Mouse (Mus musculus): Measurements from ENCODE around the gene Adgrg5. TPM values are rescaled to one million over a fixed set of nuclear protein-coding genes. Genes with fewer than 3 reads are reported as not detected.

The Adgrg5 gene
- polyA plus RNA-seq, 1 experiment from 2014 or later = 1.5 TPM

- Histone ChIP-seq H3K27me3 (replicated peaks; ENCODE audit: control insufficient read depth, insufficient read depth, low read length) (no peaks in the 10 kb centered on the region), H3K36me3 (ENCODE audit: control insufficient read depth, insufficient read depth) (no peaks in the 10 kb centered on the region), H3K4me3 (ENCODE audit: low read depth, low read length) (no peak overlapping the region), H3K27ac (ENCODE audit: low read depth, low read length) (no peak overlapping the region), H3K4me1 (replicated peaks; ENCODE audit: control insufficient read depth, insufficient read depth, low read length) (0 out of 2 replicates have a peak, but pooled peaks cover 2% of the 10 kb centered on the region), H3K4me2 (replicated peaks; ENCODE audit: low read depth) (no peak overlapping the region), H3K9ac (ENCODE audit: low read depth, low read length) (no peak overlapping the region), H3K9me3 (ENCODE audit: control insufficient read depth) (no peaks in the 10 kb centered on the region)
- ATAC-seq = no peak; the same call in 1 of the 2 replicates
- TF ChIP-seq CTCF (IDR thresholded peaks at IDR 0.05; ENCODE audit: low read depth) = no peak
- WGBS = 55% methylated on average over 7 of the region's 7 CpGs
Measured at GRCm38 (mm10) chr8:94954368-94954737, 30.9 kb downstream of the Adgrg5 start.

GRCm38 (mm10) chr8:94954921-94955758, 31.6 kb downstream of the Adgrg5 start:
- Histone ChIP-seq H3K27ac (ENCODE audit: low read depth, low read length) (no peak overlapping the region), H3K4me2 (replicated peaks; ENCODE audit: low read depth) (no peak overlapping the region; the same call in 1 of the 2 replicates), H3K4me3 (ENCODE audit: low read depth, low read length) (no peak overlapping the region), H3K27me3 (replicated peaks; ENCODE audit: control insufficient read depth, insufficient read depth, low read length) (no peaks in the 10 kb centered on the region), H3K9ac (ENCODE audit: low read depth, low read length) (no peak overlapping the region), H3K4me1 (replicated peaks; ENCODE audit: control insufficient read depth, insufficient read depth, low read length) (0 out of 2 replicates have a peak, but pooled peaks cover 2% of the 10 kb centered on the region), H3K9me3 (ENCODE audit: control insufficient read depth) (no peaks in the 10 kb centered on the region), H3K36me3 (ENCODE audit: control insufficient read depth, insufficient read depth) (no peaks in the 10 kb centered on the region)
- TF ChIP-seq CTCF (IDR thresholded peaks at IDR 0.05; ENCODE audit: low read depth) = peak; percentile 79
- WGBS = 9% methylated on average over 9 of the region's 9 CpGs
- peak; percentile 57 for ATAC-seq

GRCm38 (mm10) chr8:94956078-94956574, 32.6 kb downstream of the Adgrg5 start:
- no peaks in the 10 kb centered on the region for H3K27me3 ChIP-seq (replicated peaks; ENCODE audit: control insufficient read depth, insufficient read depth, low read length)
- WGBS = 87% methylated on average over 1 of the region's 1 CpGs
- H3K4me1 ChIP-seq (replicated peaks; ENCODE audit: control insufficient read depth, insufficient read depth, low read length) = 0 out of 2 replicates have a peak, but pooled peaks cover 2% of the 10 kb centered on the region
- no peaks in the 10 kb centered on the region for H3K36me3 ChIP-seq (ENCODE audit: control insufficient read depth, insufficient read depth)
- H3K4me3 ChIP-seq (ENCODE audit: low read depth, low read length) = no peak overlapping the region
- no peaks in the 10 kb centered on the region for H3K9me3 ChIP-seq (ENCODE audit: control insufficient read depth)
- H3K4me2 ChIP-seq (replicated peaks; ENCODE audit: low read depth) = no peak overlapping the region
- H3K9ac ChIP-seq (ENCODE audit: low read depth, low read length) = no peak overlapping the region
- ATAC-seq = no peak
- no peak overlapping the region for H3K27ac ChIP-seq (ENCODE audit: low read depth, low read length)
- TF ChIP-seq CTCF (IDR thresholded peaks at IDR 0.05; ENCODE audit: low read depth) = no peak

GRCm38 (mm10) chr8:94962201-94962600, 38.7 kb downstream of the Adgrg5 start:
- H3K4me3 ChIP-seq (ENCODE audit: low read depth, low read length) = no peak overlapping the region
- 57% methylated on average over 1 of the region's 1 CpGs for WGBS
- no peaks in the 10 kb centered on the region for H3K36me3 ChIP-seq (ENCODE audit: control insufficient read depth, insufficient read depth)
- peaks cover 5% of the 10 kb centered on the region; the same call in 1 of the 2 replicates for H3K4me1 ChIP-seq (replicated peaks; ENCODE audit: control insufficient read depth, insufficient read depth, low read length)
- H3K27ac ChIP-seq (ENCODE audit: low read depth, low read length) = no peak overlapping the region
- no peak for TF ChIP-seq CTCF (IDR thresholded peaks at IDR 0.05; ENCODE audit: low read depth)
- no peak overlapping the region for H3K4me2 ChIP-seq (replicated peaks; ENCODE audit: low read depth)
- peak; percentile 57; the same call in 1 of the 2 replicates for ATAC-seq
- H3K9ac ChIP-seq (ENCODE audit: low read depth, low read length) = no peak overlapping the region
- H3K9me3 ChIP-seq (ENCODE audit: control insufficient read depth) = no peaks in the 10 kb centered on the region
- H3K27me3 ChIP-seq (replicated peaks; ENCODE audit: control insufficient read depth, insufficient read depth, low read length) = no peaks in the 10 kb centered on the region

- Histone ChIP-seq H3K36me3 (ENCODE audit: control insufficient read depth, insufficient read depth) (no peaks in the 10 kb centered on the region), H3K27me3 (replicated peaks; ENCODE audit: control insufficient read depth, insufficient read depth, low read length) (no peaks in the 10 kb centered on the region), H3K9me3 (ENCODE audit: control insufficient read depth) (no peaks in the 10 kb centered on the region), H3K4me2 (replicated peaks; ENCODE audit: low read depth) (no peak overlapping the region), H3K4me3 (ENCODE audit: low read depth, low read length) (no peak overlapping the region), H3K4me1 (replicated peaks; ENCODE audit: control insufficient read depth, insufficient read depth, low read length) (peaks cover 7% of the 10 kb centered on the region; the same call in 1 of the 2 replicates), H3K9ac (ENCODE audit: low read depth, low read length) (no peak overlapping the region), H3K27ac (ENCODE audit: low read depth, low read length) (no peak overlapping the region)
- ATAC-seq = no peak
- 26% methylated on average over 10 of the region's 10 CpGs for WGBS
- TF ChIP-seq CTCF (IDR thresholded peaks at IDR 0.05; ENCODE audit: low read depth) = no peak
Measured at GRCm38 (mm10) chr8:94964828-94965227, 41.3 kb downstream of the Adgrg5 start.

- peak overlapping the region; percentile 78 for H3K27ac ChIP-seq (ENCODE audit: low read depth, low read length)
Measured at GRCm38 (mm10) chr8:94966578-94966977, 43.1 kb downstream of the Adgrg5 start.

More at GRCm38 (mm10) chr8:94966578-94966977, 43.1 kb downstream of the Adgrg5 start:
- 20% methylated on average over 7 of the region's 7 CpGs for WGBS
- Histone ChIP-seq H3K36me3 (ENCODE audit: control insufficient read depth, insufficient read depth) (no peaks in the 10 kb centered on the region), H3K9me3 (ENCODE audit: control insufficient read depth) (no peaks in the 10 kb centered on the region), H3K4me1 (replicated peaks; ENCODE audit: control insufficient read depth, insufficient read depth, low read length) (peaks cover 7% of the 10 kb centered on the region; the same call in 1 of the 2 replicates), H3K27me3 (replicated peaks; ENCODE audit: control insufficient read depth, insufficient read depth, low read length) (no peaks in the 10 kb centered on the region), H3K4me3 (ENCODE audit: low read depth, low read length) (no peak overlapping the region), H3K4me2 (replicated peaks; ENCODE audit: low read depth) (0 out of 2 replicates have a peak overlapping the region, but pooled peaks have one; percentile 4), H3K9ac (ENCODE audit: low read depth, low read length) (no peak overlapping the region)
- peak; percentile 48; the same call in 1 of the 2 replicates for ATAC-seq
- peak; percentile 84 for TF ChIP-seq CTCF (IDR thresholded peaks at IDR 0.05; ENCODE audit: low read depth)
